Mouse (Mus musculus) heart, embryonic 12.5 days (tissue): ENCODE data around the gene Tbc1d21. TPM values are rescaled to one million over a fixed set of nuclear protein-coding genes. Genes with fewer than 3 reads are reported as not detected.

Experiments used
- ATAC-seq: fragments of 200-750 bp; cut with Nextera tagmentation; 2 replicates; pipeline ENCODE4 v1.8.0; 2017; ENCODE audit warnings: moderate TSS enrichment, moderate library complexity; ENCODE audit not compliant: insufficient number of reproducible peaks, low FRiP score
- H3K27ac ChIP-seq: fragments of 300-500 bp; sonication (generic); 2 replicates; pipeline ENCODE4 v1.5.1; 2016; ENCODE audit warnings: mild to moderate bottlenecking, moderate library complexity; ENCODE audit not compliant: poor library complexity, severe bottlenecking
- H3K27me3 ChIP-seq: fragments of 300-500 bp; sonication (generic); replicated peaks from 2 replicates; pipeline ENCODE4 v1.6.1; 2016; ENCODE audit warnings: mild to moderate bottlenecking, moderate library complexity
- H3K36me3 ChIP-seq: fragments of 300-500 bp; sonication (generic); 2 replicates; pipeline ENCODE4 v1.6.1; 2016; ENCODE audit warnings: mild to moderate bottlenecking, moderate library complexity
- H3K4me1 ChIP-seq: fragments of 300-500 bp; sonication (generic); replicated peaks from 2 replicates; pipeline ENCODE4 v1.6.1; 2016; ENCODE audit warnings: mild to moderate bottlenecking
- H3K4me2 ChIP-seq: fragments of 300-500 bp; sonication (generic); 2 replicates; pipeline ENCODE4 v1.6.1; 2016; ENCODE audit warnings: mild to moderate bottlenecking, moderate library complexity
- H3K4me3 ChIP-seq: fragments of 300-500 bp; sonication (generic); 2 replicates; pipeline ENCODE4 v1.5.1; 2016; ENCODE audit warnings: mild to moderate bottlenecking
- H3K9ac ChIP-seq: fragments of 300-500 bp; sonication (generic); 2 replicates; pipeline ENCODE4 v1.6.1; 2016; ENCODE audit warnings: mild to moderate bottlenecking, moderate library complexity
- H3K9me3 ChIP-seq: fragments of 300-500 bp; sonication (generic); replicated peaks from 2 replicates; pipeline ENCODE4 v1.6.1; 2016; ENCODE audit warnings: mild to moderate bottlenecking, moderate library complexity
- WGBS: fragments of 180-500 bp; shearing (Covaris S2); methylation state at CpG from one replicate; pipeline ENCODE4 v1.1.7; 2016; 5-methylcytosine and 5-hydroxymethylcytosine counted together
- polyA plus RNA-seq: library from polyadenylated mRNA; unstranded; fragments of >200 nt; fragmentation: Nextera tagmentation; extraction: Ambion mirVana; gene quantifications from 2 replicates; pipeline ENCODE4 v1.2.1, GENCODE M21; 2016

Tbc1d21 gene
- polyA plus RNA-seq, 1 experiment from 2014 or later = not detected

DNA sequence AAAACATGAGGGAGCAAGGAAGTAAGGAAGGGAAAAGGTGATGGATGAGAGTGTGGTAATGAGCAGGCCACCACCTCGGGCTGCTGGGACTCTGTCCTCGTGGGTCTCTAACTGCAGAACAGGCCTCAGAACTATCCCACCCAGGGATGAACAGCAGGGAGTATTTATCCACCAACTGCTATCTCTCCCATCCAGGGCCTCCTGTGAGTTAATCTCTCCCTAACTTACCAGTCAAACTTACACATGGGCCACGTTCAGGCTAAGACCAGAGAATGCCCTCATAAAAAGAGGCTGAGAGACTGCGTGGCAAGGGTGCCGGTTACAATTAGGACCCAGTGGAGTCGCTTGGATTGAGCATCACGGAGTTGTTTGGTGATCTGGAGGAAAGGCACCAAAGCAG lies 24.3 kb downstream of the Tbc1d21 start:
- WGBS = 41% methylated on average over 7 of the region's 7 CpGs
- H3K27ac ChIP-seq = no peak overlapping the region
- no peaks in the 10 kb centered on the region for H3K9me3 ChIP-seq
- H3K4me3 ChIP-seq = no peak overlapping the region
- no peak overlapping the region for H3K9ac ChIP-seq
- peaks cover 6% of the 10 kb centered on the region for H3K4me1 ChIP-seq
- H3K27me3 ChIP-seq = peaks cover 7% of the 10 kb centered on the region
- no peak for ATAC-seq
- H3K4me2 ChIP-seq = no peak overlapping the region
- H3K36me3 ChIP-seq = no peaks in the 10 kb centered on the region

DNA sequence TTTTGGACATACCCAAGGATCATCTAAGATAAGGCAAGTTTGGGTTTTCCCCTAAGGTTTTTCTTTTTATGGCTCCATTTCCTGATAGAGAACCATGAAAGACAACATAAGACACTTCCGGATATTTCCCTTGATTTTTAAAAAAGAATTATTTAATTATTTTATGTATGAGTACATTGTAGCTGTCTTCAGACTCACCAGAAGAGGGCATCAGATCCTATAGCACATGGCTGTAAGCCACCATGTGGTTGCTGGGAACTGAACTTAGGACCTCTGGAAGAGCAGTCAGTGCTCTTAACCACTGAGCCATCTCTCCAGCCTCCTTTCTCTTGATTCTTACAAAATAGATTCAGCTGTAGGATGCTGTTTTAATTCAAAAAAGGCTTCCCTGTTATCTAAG lies 28.5 kb downstream of the Tbc1d21 start:
- H3K27ac ChIP-seq = no peak overlapping the region
- H3K4me3 ChIP-seq = no peak overlapping the region
- no peaks in the 10 kb centered on the region for H3K9me3 ChIP-seq
- no peak for ATAC-seq
- no peak overlapping the region for H3K9ac ChIP-seq
- peaks cover 6% of the 10 kb centered on the region for H3K4me1 ChIP-seq
- 88% methylated on average over 1 of the region's 1 CpGs for WGBS
- no peak overlapping the region for H3K4me2 ChIP-seq
- no peaks in the 10 kb centered on the region for H3K36me3 ChIP-seq
- no peaks in the 10 kb centered on the region; the same call in 1 of the 2 replicates for H3K27me3 ChIP-seq

DNA sequence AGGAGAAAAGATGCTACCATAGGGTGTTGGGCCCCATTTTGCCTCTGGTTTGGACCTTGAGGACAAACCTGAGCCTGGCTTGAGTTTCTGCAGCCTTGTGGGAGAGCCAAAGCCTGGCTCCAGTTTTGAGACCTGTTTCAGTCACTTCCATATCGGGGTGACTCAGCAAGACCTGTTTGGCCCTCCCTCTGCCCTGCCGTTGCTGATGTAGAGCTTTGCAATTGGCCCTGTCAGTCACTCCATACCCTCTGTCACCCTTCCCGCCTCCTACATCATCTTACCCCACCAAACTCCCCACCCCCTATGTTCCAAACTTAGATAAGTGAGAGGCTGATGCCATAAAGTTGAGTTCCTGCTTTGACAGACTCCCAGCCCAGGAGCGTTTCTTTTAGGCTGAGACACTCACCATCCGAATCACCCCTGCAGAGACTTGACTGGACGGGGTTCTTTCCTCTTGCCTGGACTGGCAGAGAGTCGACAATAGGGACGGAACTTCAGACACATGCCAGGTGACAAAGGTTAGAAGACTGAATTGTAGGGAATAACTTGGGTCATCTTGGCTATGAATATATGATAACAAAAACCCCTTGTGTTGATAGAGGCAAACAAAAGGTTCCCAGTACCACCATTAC lies 33.5 kb downstream of the Tbc1d21 start:
- no peak overlapping the region for H3K4me2 ChIP-seq
- no peak overlapping the region for H3K4me3 ChIP-seq
- 63% methylated on average over 8 of the region's 8 CpGs for WGBS
- no peaks in the 10 kb centered on the region for H3K27me3 ChIP-seq
- no peaks in the 10 kb centered on the region for H3K36me3 ChIP-seq
- no peak overlapping the region for H3K27ac ChIP-seq
- no peak overlapping the region for H3K9ac ChIP-seq
- H3K9me3 ChIP-seq = 0 out of 2 replicates have a peak, but pooled peaks cover 2% of the 10 kb centered on the region
- no peaks in the 10 kb centered on the region for H3K4me1 ChIP-seq
- ATAC-seq = no peak

DNA sequence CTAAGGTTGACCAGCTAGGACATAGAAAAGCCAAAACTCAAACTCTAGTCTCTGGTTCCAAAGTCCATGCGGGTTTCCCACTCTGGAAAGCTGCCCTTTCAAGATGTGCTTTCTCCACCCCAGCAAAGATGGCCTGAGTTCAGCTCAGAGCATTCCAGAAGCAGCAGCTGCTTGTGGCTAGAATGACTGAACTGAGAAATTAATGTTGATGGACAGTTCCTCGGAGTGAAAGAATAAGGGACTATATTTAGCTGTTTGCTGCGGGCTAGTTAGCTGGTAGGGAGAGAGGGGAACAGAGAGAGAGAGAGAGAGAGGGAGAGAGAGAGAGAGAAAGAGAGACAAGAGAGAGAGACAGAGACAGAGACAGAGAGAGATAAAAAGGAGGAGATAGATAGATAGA lies 39.0 kb downstream of the Tbc1d21 start:
- WGBS = 35% methylated on average over 3 of the region's 3 CpGs
- Histone ChIP-seq H3K9me3 (0 out of 2 replicates have a peak, but pooled peaks cover 2% of the 10 kb centered on the region), H3K36me3 (no peaks in the 10 kb centered on the region), H3K27ac (no peak overlapping the region), H3K4me2 (no peak overlapping the region), H3K27me3 (no peaks in the 10 kb centered on the region), H3K4me3 (no peak overlapping the region), H3K4me1 (peaks cover 41% of the 10 kb centered on the region), H3K9ac (no peak overlapping the region)
- ATAC-seq = no peak

DNA sequence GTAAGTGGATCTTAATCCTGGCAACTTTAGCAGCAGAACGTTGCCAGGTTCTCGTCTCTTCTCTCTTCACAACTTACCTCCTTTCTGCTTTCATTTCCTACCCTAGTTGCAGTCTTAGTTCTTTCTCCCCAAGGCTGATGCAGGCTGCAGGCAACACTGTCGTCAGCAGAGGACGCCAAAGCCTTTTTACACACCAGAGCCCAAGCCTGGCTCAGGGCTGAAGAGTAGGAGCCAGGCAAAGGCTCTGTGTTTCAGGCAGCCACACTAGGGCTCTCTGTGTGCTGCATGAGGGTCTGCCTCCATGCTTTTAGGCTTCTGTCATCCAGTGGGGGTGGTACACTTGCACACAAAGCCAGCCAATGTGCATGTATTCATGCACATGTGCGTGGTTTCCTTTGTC lies 40.0 kb downstream of the Tbc1d21 start:
- H3K27ac ChIP-seq = no peak overlapping the region
- H3K9me3 ChIP-seq = 0 out of 2 replicates have a peak, but pooled peaks cover 2% of the 10 kb centered on the region
- H3K4me2 ChIP-seq = no peak overlapping the region
- 17% methylated on average over 5 of the region's 5 CpGs for WGBS
- H3K9ac ChIP-seq = no peak overlapping the region
- no peak overlapping the region for H3K4me3 ChIP-seq
- H3K36me3 ChIP-seq = no peaks in the 10 kb centered on the region
- H3K4me1 ChIP-seq = peaks cover 45% of the 10 kb centered on the region
- ATAC-seq = no peak
- no peaks in the 10 kb centered on the region for H3K27me3 ChIP-seq

DNA sequence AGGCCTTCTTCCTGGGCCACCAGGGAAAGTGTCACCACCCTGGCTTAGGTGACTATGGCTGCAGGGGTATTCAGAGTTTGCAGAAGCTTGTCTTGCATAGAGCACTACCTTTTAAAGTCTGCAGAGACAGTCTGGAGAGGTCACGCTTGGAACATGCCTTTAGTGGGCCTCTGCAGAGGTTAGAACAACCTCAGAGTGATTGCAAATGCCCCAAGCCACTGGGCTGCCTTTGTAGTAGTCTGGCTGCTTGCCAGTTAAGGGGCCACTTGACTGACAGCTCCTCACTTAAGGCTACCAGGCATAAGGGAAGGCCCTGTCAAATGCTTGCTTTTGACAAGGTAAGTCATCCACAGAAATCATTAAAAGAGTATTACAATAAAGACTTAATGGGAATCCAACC lies 42.9 kb downstream of the Tbc1d21 start:
- peak overlapping the region; percentile 90 for H3K27ac ChIP-seq
- no peaks in the 10 kb centered on the region for H3K36me3 ChIP-seq
- H3K9ac ChIP-seq = no peak overlapping the region
- ATAC-seq = no peak
- H3K4me3 ChIP-seq = no peak overlapping the region
- H3K27me3 ChIP-seq = no peaks in the 10 kb centered on the region
- H3K4me1 ChIP-seq = peaks cover 45% of the 10 kb centered on the region
- no peaks in the 10 kb centered on the region for H3K9me3 ChIP-seq
- no peak overlapping the region for H3K4me2 ChIP-seq
- 11% methylated on average over 1 of the region's 1 CpGs for WGBS

DNA sequence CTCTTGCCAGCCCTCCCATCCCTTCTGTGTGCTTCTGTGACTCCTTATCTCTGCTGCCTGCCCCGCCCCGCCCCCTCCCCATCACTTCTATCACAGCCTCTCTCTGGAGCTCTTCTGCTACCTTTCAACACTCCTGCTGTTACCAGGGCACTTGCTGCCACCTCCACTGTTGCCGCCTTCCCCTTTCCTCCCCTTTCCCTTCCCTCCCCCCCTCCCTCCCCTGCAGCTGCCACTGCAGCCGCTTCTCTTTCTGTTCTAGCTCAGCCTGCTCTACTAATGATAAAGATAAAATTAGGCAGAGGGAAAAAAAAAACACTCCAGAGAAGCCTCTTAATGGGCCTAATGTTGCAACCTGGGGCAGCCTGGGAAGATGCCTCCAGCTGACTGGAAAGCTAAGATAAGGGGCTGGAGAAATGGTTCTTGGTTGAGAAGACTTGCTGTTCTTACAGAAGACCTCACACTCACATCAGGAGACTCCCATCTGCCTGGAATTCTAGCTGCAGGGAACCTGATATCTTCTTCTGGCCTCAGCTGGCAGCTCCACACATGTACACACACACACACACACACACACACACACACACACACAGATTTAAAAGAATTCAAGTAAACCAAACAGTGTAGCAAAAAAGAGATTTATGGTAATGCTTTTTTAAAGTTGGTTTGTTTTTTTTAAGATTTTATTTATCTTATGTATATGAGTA lies 43.6 kb downstream of the Tbc1d21 start:
- H3K4me3 ChIP-seq = no peak overlapping the region
- H3K36me3 ChIP-seq = no peaks in the 10 kb centered on the region
- H3K27ac ChIP-seq = peak overlapping the region; percentile 90
- 3% methylated on average over 4 of the region's 4 CpGs for WGBS
- peak; percentile 75 for ATAC-seq
- H3K4me1 ChIP-seq = peaks cover 44% of the 10 kb centered on the region
- H3K4me2 ChIP-seq = no peak overlapping the region
- H3K9ac ChIP-seq = no peak overlapping the region
- no peaks in the 10 kb centered on the region for H3K27me3 ChIP-seq
- 0 out of 2 replicates have a peak, but pooled peaks cover 2% of the 10 kb centered on the region for H3K9me3 ChIP-seq

DNA sequence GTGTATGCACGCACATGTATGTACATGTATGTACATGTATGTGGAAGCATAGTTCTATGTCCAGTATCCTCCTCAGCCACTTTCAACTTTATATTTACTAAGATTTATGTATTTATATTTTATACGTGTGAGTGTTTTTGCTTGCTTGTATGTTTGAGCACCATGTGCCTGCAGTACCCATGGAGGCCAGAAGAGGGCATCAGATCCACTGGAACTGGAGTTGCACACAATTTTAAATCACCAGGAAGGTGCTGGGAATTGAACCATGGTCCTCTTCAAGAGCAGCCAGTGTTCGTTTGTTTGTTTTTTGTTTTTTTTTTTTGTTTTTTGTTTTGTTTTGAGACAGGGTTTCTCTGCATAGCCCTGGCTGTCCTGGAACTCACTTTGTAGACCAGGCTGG lies 48.6 kb downstream of the Tbc1d21 start:
- H3K4me2 ChIP-seq = no peak overlapping the region
- H3K4me1 ChIP-seq = peaks cover 13% of the 10 kb centered on the region
- ATAC-seq = no peak
- H3K9ac ChIP-seq = no peak overlapping the region
- no peak overlapping the region for H3K27ac ChIP-seq
- H3K27me3 ChIP-seq = no peaks in the 10 kb centered on the region
- H3K36me3 ChIP-seq = no peaks in the 10 kb centered on the region
- H3K4me3 ChIP-seq = no peak overlapping the region
- WGBS = 91% methylated on average over 3 of the region's 3 CpGs
- 0 out of 2 replicates have a peak, but pooled peaks cover 2% of the 10 kb centered on the region for H3K9me3 ChIP-seq

DNA sequence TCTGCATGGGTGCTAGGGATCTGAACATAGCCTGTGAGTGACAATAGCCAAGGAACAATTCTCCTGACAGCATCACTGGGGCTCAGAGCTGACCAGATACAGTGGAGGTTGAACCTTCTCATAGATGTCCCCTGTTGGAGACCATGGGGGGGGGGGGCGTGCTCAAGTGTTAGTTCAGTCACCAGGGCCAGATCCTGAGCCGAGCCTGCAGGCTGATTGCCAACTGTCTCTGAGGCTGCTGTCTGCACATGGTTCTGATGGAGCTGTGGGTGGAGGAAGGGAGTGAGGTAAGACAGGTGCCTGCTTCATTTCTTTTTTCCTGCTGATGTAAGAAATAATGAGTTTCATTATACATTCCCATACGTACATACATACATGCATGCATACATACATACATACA lies 51.9 kb downstream of the Tbc1d21 start:
- Histone ChIP-seq H3K4me3 (no peak overlapping the region), H3K4me1 (peaks cover 32% of the 10 kb centered on the region), H3K4me2 (no peak overlapping the region), H3K27me3 (no peaks in the 10 kb centered on the region), H3K9me3 (0 out of 2 replicates have a peak, but pooled peaks cover 2% of the 10 kb centered on the region), H3K9ac (no peak overlapping the region), H3K36me3 (no peaks in the 10 kb centered on the region), H3K27ac (no peak overlapping the region)
- WGBS = 53% methylated on average over 3 of the region's 3 CpGs
- no peak for ATAC-seq

DNA sequence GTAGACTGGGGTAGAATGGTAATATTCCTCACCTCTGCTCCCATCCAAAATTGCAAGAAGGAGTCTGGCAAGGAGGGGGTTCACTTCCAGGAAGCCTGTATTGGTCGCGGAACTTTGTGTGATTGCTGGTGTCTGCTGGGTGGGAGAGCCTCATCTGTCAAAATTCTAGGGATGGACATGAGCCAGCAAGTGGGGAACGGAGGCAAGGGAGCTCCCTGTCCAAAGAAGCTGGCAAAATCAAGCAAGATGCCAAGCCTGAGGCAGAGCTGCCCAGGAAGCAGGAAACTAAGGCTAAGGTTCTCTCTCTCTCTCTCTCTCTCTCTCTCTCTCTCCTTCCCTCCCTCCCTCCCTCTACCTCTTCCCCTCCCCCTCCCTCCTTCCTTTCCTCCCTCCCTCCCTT lies 52.9 kb downstream of the Tbc1d21 start:
- Histone ChIP-seq H3K9me3 (0 out of 2 replicates have a peak, but pooled peaks cover 2% of the 10 kb centered on the region), H3K36me3 (no peaks in the 10 kb centered on the region), H3K27ac (no peak overlapping the region), H3K9ac (no peak overlapping the region), H3K4me1 (peaks cover 42% of the 10 kb centered on the region), H3K4me3 (no peak overlapping the region), H3K4me2 (no peak overlapping the region), H3K27me3 (no peaks in the 10 kb centered on the region)
- 56% methylated on average over 3 of the region's 3 CpGs for WGBS
- ATAC-seq = no peak

DNA sequence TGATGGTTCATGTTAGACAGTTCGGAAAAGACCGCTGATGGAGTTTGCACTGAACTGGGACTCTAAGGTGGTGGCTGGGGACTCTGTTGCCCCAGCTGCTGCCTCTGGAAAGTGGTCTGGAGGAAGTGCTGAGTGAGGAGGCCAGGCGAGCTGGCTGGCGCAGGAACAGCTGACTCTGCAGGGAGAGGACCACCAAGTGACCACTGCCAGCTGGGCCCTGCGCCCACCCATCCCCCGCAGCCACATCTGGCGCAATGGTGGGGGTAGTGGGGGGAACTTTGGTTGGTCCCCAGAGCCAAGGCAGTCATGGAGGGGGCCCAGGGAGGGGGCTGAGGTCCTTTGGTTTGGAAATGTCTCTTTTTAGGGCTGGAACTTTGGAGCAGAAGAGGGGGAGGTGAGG lies 53.5 kb downstream of the Tbc1d21 start:
- 69% methylated on average over 7 of the region's 7 CpGs for WGBS
- ATAC-seq = no peak
- no peak overlapping the region for H3K4me3 ChIP-seq
- H3K36me3 ChIP-seq = no peaks in the 10 kb centered on the region
- H3K4me2 ChIP-seq = no peak overlapping the region
- H3K4me1 ChIP-seq = peaks cover 46% of the 10 kb centered on the region
- no peaks in the 10 kb centered on the region for H3K9me3 ChIP-seq
- H3K27me3 ChIP-seq = no peaks in the 10 kb centered on the region; the same call in 1 of the 2 replicates
- H3K27ac ChIP-seq = no peak overlapping the region
- no peak overlapping the region for H3K9ac ChIP-seq
